Mouse (Mus musculus) G1E-ER4 (cell line): ENCODE results near the gene Glyatl3. TPM values are rescaled to one million over a fixed set of nuclear protein-coding genes. Genes with fewer than 3 reads are reported as not detected.
A peak's percentile ranks its signal among the peaks of the same experiment; 100 is the strongest.

Experiments
- GATA1 ChIP-seq: IDR thresholded peaks from one replicate; pipeline ENCODE4 v1.8.0; 2012; ENCODE audit warnings: low read length, inconsistent platforms
- polyA plus RNA-seq: library from polyadenylated mRNA; stranded (reverse); fragments of >175 nt; gene quantifications from 2 replicates; pipeline ENCODE4 v1.2.3, GENCODE M21; 2012

Glyatl3 gene
- polyA plus RNA-seq, 1 experiment, result not detected

GRCm38 (mm10) chr17:40877741-40878140 is 36.4 kb downstream of the Glyatl3 start:
- TF ChIP-seq GATA1, result no peak

DNA sequence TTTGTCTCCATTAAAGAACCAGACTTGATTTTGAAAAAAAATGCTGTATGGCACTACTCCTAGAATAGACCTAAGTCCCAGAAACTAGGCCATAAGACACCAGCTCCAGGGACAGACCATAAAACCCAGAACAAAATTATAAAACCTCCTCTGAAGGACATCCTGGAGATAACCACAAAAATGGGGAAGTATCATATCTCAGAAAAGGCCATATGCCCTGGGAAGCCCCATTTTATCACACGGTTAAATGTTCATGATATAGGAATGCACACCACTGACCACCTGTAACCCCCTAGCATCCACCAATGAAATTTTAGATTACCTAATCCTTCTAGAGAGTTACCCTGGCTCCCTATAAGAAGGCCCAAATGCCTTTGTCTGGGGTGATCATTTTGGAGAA is 38.6 kb downstream of the Glyatl3 start:
- TF ChIP-seq GATA1, result no peak

DNA sequence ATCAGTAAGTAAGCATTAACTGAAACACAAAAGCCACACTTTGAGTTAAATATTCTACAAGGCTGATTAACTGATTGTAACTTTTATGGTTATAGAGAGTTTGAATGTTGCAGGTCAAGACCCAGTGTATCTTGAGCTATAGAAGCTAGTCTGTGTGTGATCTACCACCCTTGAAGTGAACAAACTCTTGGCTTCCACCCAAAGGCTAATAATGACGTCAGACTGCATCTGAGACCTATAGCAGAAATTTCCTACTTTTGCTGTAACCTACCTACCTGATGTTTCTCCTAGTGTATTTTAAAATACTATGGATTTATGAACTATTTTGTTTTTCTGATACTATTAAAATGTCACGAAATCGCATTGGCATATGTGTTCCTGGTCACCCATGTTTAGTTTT is 39.4 kb downstream of the Glyatl3 start:
- TF ChIP-seq GATA1, result no peak

GRCm38 (mm10) chr17:40873582-40874011 is 40.6 kb downstream of the Glyatl3 start:
- TF ChIP-seq GATA1, result no peak

GRCm38 (mm10) chr17:40872626-40873025 is 41.5 kb downstream of the Glyatl3 start:
- TF ChIP-seq GATA1, result no peak

GRCm38 (mm10) chr17:40868952-40869747 is 45.0 kb downstream of the Glyatl3 start:
- TF ChIP-seq GATA1, result peak; percentile 56

DNA sequence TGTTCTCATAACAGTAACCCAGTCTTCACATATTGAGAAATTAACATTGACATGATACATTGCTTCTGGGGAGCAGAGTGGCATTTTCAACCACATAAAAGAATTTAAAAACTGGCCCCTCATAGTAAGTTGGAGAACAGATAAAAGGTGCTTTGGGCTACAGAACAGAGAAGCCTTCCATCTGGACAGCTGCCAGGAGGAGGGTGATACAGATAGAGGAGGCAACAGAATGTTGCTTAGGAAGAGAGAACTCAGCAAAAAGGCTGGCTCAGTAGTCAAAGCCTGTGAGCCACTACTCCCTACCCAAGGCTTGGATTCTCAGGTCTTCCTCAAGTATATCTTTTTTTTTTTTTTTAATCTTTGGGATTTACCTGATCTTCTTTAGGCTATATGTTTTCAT is 59.1 kb downstream of the Glyatl3 start:
- no peak for TF ChIP-seq GATA1

Other genes starting within 250 kb of the Glyatl3 start
- not detected in 2 replicates for gene Esp1, start 187.2 kb downstream of the Glyatl3 start, polyA plus RNA-seq
- gene Crisp2, start 107.3 kb downstream of the Glyatl3 start, polyA plus RNA-seq, result 0.03 TPM in 1 of 2 replicates, not detected in the other
- 10.4 and 11.8 TPM in 2 replicates for gene Rhag, start 103.2 kb downstream of the Glyatl3 start, polyA plus RNA-seq
- 0.08 TPM in 1 of 2 replicates, not detected in the other for gene 9130008F23Rik, start 33.8 kb downstream of the Glyatl3 start, polyA plus RNA-seq
- gene Mut, start 20.3 kb upstream of the Glyatl3 start, polyA plus RNA-seq, result 2.1 and 2.4 TPM in 2 replicates
- gene Cenpq, start 20.7 kb upstream of the Glyatl3 start, polyA plus RNA-seq, result 0.62 and 1.2 TPM in 2 replicates